Mouse (Mus musculus): ENCODE measurements at regions not wholly inside any gene's neighbourhood (a gene's known extent, or its start where the extent isn't known, plus 50 kb on each side); places are given as distances from the start of the nearest gene placed in this dataset.

GRCm38 (mm10) chr19:44650841-44651240 is 88.2 kb downstream of the Hif1an start:
- TF ChIP-seq POLR2A (IDR thresholded peaks at IDR 0.05; ENCODE audit: control insufficient read depth, extremely low read depth, insufficient read depth, low read length, poor library complexity) (no peak), CTCF (IDR thresholded peaks at IDR 0.05; ENCODE audit: borderline replicate concordance, control insufficient read depth, extremely low read depth, insufficient read depth, low read length, poor library complexity) (no peak)
